Mouse (Mus musculus) CH12.LX (cell line): Measurements from ENCODE around the gene Szrd1. TPM values are rescaled to one million over a fixed set of nuclear protein-coding genes. Genes with fewer than 3 reads are reported as not detected.
A peak's percentile ranks its signal among the peaks of the same experiment; 100 is the strongest.

Experiments used
- DNase-seq: peaks from one replicate; pipeline ENCODE4 v3.0.0-alpha.2; 2013; ENCODE audit errors: extremely low read depth
- H3K27ac ChIP-seq: 2 replicates; pipeline ENCODE4 v1.5.1; 2012; ENCODE audit warnings: low read depth, mild to moderate bottlenecking, control low read depth, moderate library complexity; ENCODE audit not compliant: insufficient read depth
- H3K27me3 ChIP-seq: replicated peaks from 2 replicates; pipeline ENCODE3; 2012; ENCODE audit warnings: inconsistent platforms
- H3K36me3 ChIP-seq, 2 experiments: replicated peaks in 1 of 2; 2 replicates each; pipeline versions ENCODE3 to v1.6.1; 2012; ENCODE audit warnings: inconsistent platforms in 1 of 2, low read length in 1 of 2, mild to moderate bottlenecking in 1 of 2, mixed read lengths in 1 of 2, moderate library complexity in 1 of 2; ENCODE audit not compliant: control insufficient read depth in 1 of 2, insufficient read depth in 1 of 2
- H3K4me1 ChIP-seq, 2 experiments: 2 replicates each; pipeline ENCODE4 v1.6.1; 2012; ENCODE audit warnings: inconsistent platforms in 1 of 2, moderate library complexity in 1 of 2; ENCODE audit not compliant: insufficient read depth in 2 of 2, control insufficient read depth in 1 of 2
- H3K4me2 ChIP-seq: 2 replicates; pipeline ENCODE4 v1.6.1; 2012; ENCODE audit warnings: low read depth, mild to moderate bottlenecking, control low read depth; ENCODE audit not compliant: poor library complexity, insufficient read depth, severe bottlenecking
- H3K4me3 ChIP-seq, 3 experiments: fragments of 150-350 bp in 1 of 3; sonication (generic) in 1 of 3; replicated peaks in 1 of 3; 2 replicates each; pipeline versions ENCODE3 to v1.5.1; 2011 to 2012; ENCODE audit warnings: low read depth in 2 of 3, low read length in 2 of 3, mild to moderate bottlenecking in 2 of 3, moderate library complexity in 2 of 3, control low read depth in 1 of 3, improper control_type of control experiment in 1 of 3, inconsistent platforms in 1 of 3, mixed read lengths in 1 of 3; ENCODE audit not compliant: poor library complexity in 1 of 3
- H3K79me2 ChIP-seq: replicated peaks from 2 replicates; pipeline ENCODE4 v1.6.1; 2012; ENCODE audit warnings: mild to moderate bottlenecking, moderate library complexity; ENCODE audit not compliant: control insufficient read depth, poor library complexity, insufficient read depth, severe bottlenecking; ENCODE audit errors: extremely low read depth
- H3K9ac ChIP-seq: 2 replicates; pipeline ENCODE4 v1.6.1; 2012; ENCODE audit warnings: low read depth, mild to moderate bottlenecking, control low read depth, moderate library complexity; ENCODE audit not compliant: insufficient read depth
- H3K9me3 ChIP-seq: replicated peaks from 2 replicates; pipeline ENCODE3; 2012; ENCODE audit warnings: low read length, inconsistent platforms, mixed read lengths
- CHD1 ChIP-seq: IDR thresholded peaks from 2 replicates; pipeline ENCODE4 v1.6.1; 2012; ENCODE audit warnings: low read depth, low read length, improper control_type of control experiment, inconsistent platforms
- CHD2 ChIP-seq: IDR thresholded peaks from 2 replicates; pipeline ENCODE4 v1.6.1; 2011; ENCODE audit warnings: low read length, improper control_type of control experiment
- CTCF ChIP-seq, 2 experiments: IDR thresholded peaks in 1 of 2; conservative IDR thresholded peaks in 1 of 2; 2 replicates each; pipeline ENCODE4 v1.5.1; 2011 to 2012; ENCODE audit warnings: low read depth in 2 of 2, low read length in 2 of 2, improper control_type of control experiment in 1 of 2, inconsistent platforms in 1 of 2, mild to moderate bottlenecking in 1 of 2, moderate library complexity in 1 of 2
- E2F4 ChIP-seq: IDR thresholded peaks from 2 replicates; pipeline ENCODE4 v1.6.1; 2011; ENCODE audit warnings: low read depth, low read length, improper control_type of control experiment; ENCODE audit not compliant: insufficient replicate concordance
- ETS1 ChIP-seq: conservative IDR thresholded peaks from 2 replicates; pipeline ENCODE4 v1.6.1; 2012; ENCODE audit warnings: low read depth, mild to moderate bottlenecking, inconsistent platforms, low read length, improper control_type of control experiment, moderate library complexity
- HCFC1 ChIP-seq: IDR thresholded peaks from 2 replicates; pipeline ENCODE4 v1.6.1; 2012; ENCODE audit warnings: low read depth, mild to moderate bottlenecking, inconsistent platforms, low read length, improper control_type of control experiment
- JUN ChIP-seq: IDR thresholded peaks from 2 replicates; pipeline ENCODE4 v1.6.1; 2011; ENCODE audit warnings: low read depth, mild to moderate bottlenecking, low read length, improper control_type of control experiment, moderate library complexity; ENCODE audit not compliant: insufficient read depth
- KAT2A ChIP-seq: IDR thresholded peaks from 2 replicates; pipeline ENCODE4 v1.6.1; 2012; ENCODE audit warnings: low read length, improper control_type of control experiment, inconsistent platforms; ENCODE audit not compliant: insufficient replicate concordance
- MAFK ChIP-seq: IDR thresholded peaks from 2 replicates; pipeline ENCODE4 v1.6.1; 2011; ENCODE audit warnings: low read length, improper control_type of control experiment; ENCODE audit not compliant: insufficient replicate concordance
- MAZ ChIP-seq: IDR thresholded peaks from 2 replicates; pipeline ENCODE4 v1.6.1; 2012; ENCODE audit warnings: low read depth, mild to moderate bottlenecking, inconsistent platforms, low read length, improper control_type of control experiment, moderate library complexity
- MEF2A ChIP-seq: IDR thresholded peaks from 2 replicates; pipeline ENCODE4 v1.6.1; 2014; ENCODE audit warnings: low read depth, mild to moderate bottlenecking, inconsistent platforms, low read length, improper control_type of control experiment, borderline replicate concordance
- MXI1 ChIP-seq: IDR thresholded peaks from 2 replicates; pipeline ENCODE4 v1.6.1; 2011; ENCODE audit warnings: mild to moderate bottlenecking, low read depth, low read length, improper control_type of control experiment
- MYC ChIP-seq: IDR thresholded peaks from 2 replicates; pipeline ENCODE4 v1.6.1; 2011; ENCODE audit warnings: low read depth, mild to moderate bottlenecking, improper control_type of control experiment, low read length
- NELFE ChIP-seq: IDR thresholded peaks from 2 replicates; pipeline ENCODE4 v1.6.1; 2011; ENCODE audit warnings: low read depth, low read length, improper control_type of control experiment
- NRF1 ChIP-seq: IDR thresholded peaks from 2 replicates; pipeline ENCODE4 v1.6.1; 2014; ENCODE audit warnings: low read depth, mild to moderate bottlenecking, inconsistent platforms, low read length, improper control_type of control experiment, moderate library complexity
- PAX5 ChIP-seq: IDR thresholded peaks from 2 replicates; pipeline ENCODE4 v1.6.1; 2012; ENCODE audit warnings: low read length, inconsistent platforms, mixed read lengths
- POLR2A ChIP-seq: IDR thresholded peaks from 2 replicates; pipeline ENCODE4 v1.6.1; 2011; ENCODE audit warnings: low read depth, mild to moderate bottlenecking, improper control_type of control experiment, low read length
- RAD21 ChIP-seq: IDR thresholded peaks from 2 replicates; pipeline ENCODE4 v1.6.1; 2011; ENCODE audit warnings: low read depth, mild to moderate bottlenecking, low read length, improper control_type of control experiment, moderate library complexity
- RCOR1 ChIP-seq: conservative IDR thresholded peaks from 2 replicates; pipeline ENCODE4 v1.6.1; 2012; ENCODE audit warnings: low read depth, mild to moderate bottlenecking, inconsistent platforms, low read length, improper control_type of control experiment
- SMC3 ChIP-seq: IDR thresholded peaks from 2 replicates; pipeline ENCODE4 v1.6.1; 2011; ENCODE audit warnings: low read depth, low read length, improper control_type of control experiment
- UBTF ChIP-seq: IDR thresholded peaks from 2 replicates; pipeline ENCODE4 v1.6.1; 2012; ENCODE audit warnings: low read depth, mild to moderate bottlenecking, inconsistent platforms, low read length, improper control_type of control experiment, moderate library complexity
- USF1 ChIP-seq: IDR thresholded peaks from 2 replicates; pipeline ENCODE4 v1.6.1; 2014; ENCODE audit warnings: low read depth, mild to moderate bottlenecking, inconsistent platforms, low read length, improper control_type of control experiment
- ZC3H11A ChIP-seq: IDR thresholded peaks from 2 replicates; pipeline ENCODE4 v1.6.1; 2012; ENCODE audit warnings: low read depth, mild to moderate bottlenecking, inconsistent platforms, low read length, improper control_type of control experiment
- ZKSCAN1 ChIP-seq: IDR thresholded peaks from 2 replicates; pipeline ENCODE4 v1.6.1; 2012; ENCODE audit warnings: low read depth, inconsistent platforms, low read length, improper control_type of control experiment, borderline replicate concordance
- ZMIZ1 ChIP-seq: IDR thresholded peaks from 2 replicates; pipeline ENCODE4 v1.6.1; 2012; ENCODE audit warnings: low read depth, mild to moderate bottlenecking, inconsistent platforms, low read length, improper control_type of control experiment
- dilution Hi-C: fragments of 300-500 bp; cut with MboI; formaldehyde crosslinking; loops from 2 replicates; pipeline ENCODE4 v1.14.3; 2020; ENCODE audit warnings: low sequenced_read_pairs; ENCODE audit not compliant: extremely low pct_unique_long_range_greater_than_20kb, extremely low pct_ligation_motif_present
- in situ Hi-C: fragments of 300-500 bp; cut with MboI; formaldehyde crosslinking; loops from 3 replicates; pipeline ENCODE4 v1.14.3; 2019; ENCODE audit warnings: low sequenced_read_pairs, low pct_ligation_motif_present, low pct_unique_long_range_greater_than_20kb, mixed read lengths
- polyA plus RNA-seq: library from polyadenylated mRNA; unstranded; fragments of >175 nt; gene quantifications from 2 replicates; pipeline ENCODE4 v1.2.1, GENCODE M21; 2012; ENCODE audit warnings: low read depth; ENCODE audit not compliant: insufficient read length
- total RNA-seq, 2 experiments: library from RNA; depleted of rRNA; stranded (reverse); fragments of 300-350 nt in 1 of 2; fragments of >200 nt in 1 of 2; gene quantifications; 2 replicates each; pipeline ENCODE4 v1.2.3; 2012 to 2014

Szrd1 gene
- total and polyA plus RNA-seq, 3 experiments, result 80.9 to 143 (median 82.5) TPM

GRCm38 (mm10) chr4:141106526-141107183 is 32.9 kb downstream of the Szrd1 start:
- dilution Hi-C loops, result no loop called here
- in situ Hi-C loops, result no loop called here
- H3K9ac ChIP-seq, result no peak overlapping the region
- H3K4me1 ChIP-seq, result no peaks in the 10 kb centered on the region
- no peaks in the 10 kb centered on the region for H3K27me3 ChIP-seq
- no peak overlapping the region for H3K27ac ChIP-seq
- H3K4me2 ChIP-seq, result no peak overlapping the region
- no peaks in the 10 kb centered on the region for H3K79me2 ChIP-seq
- no peak for TF ChIP-seq RAD21
- no peak for TF ChIP-seq RCOR1
- no peak for TF ChIP-seq ZMIZ1
- TF ChIP-seq ETS1, result no peak
- no peak for TF ChIP-seq PAX5
- no peak for TF ChIP-seq JUN
- no peak for TF ChIP-seq CTCF (conservative IDR thresholded peaks at IDR 0.05 in 1 of 2, IDR thresholded peaks at IDR 0.05 in 1 of 2; ENCODE audit: low read depth in 2 of 2, low read length in 2 of 2)
- TF ChIP-seq USF1, result no peak
- TF ChIP-seq MYC, result no peak
- TF ChIP-seq SMC3, result no peak
- TF ChIP-seq NRF1, result peak; percentile 67
- TF ChIP-seq POLR2A, result no peak
- TF ChIP-seq HCFC1, result no peak
- no peak for TF ChIP-seq CHD1
- TF ChIP-seq MAFK, result peak; percentile 92
- no peak for TF ChIP-seq CHD2
- no peak overlapping the region for H3K4me3 ChIP-seq
- DNase-seq, result no peak
- H3K9me3 ChIP-seq, result peaks cover 14% of the 10 kb centered on the region
- H3K36me3 ChIP-seq, result peaks cover 13 to 36% of the 10 kb centered on the region in 2 experiments

GRCm38 (mm10) chr4:141101855-141102254 is 37.7 kb downstream of the Szrd1 start:
- Histone ChIP-seq H3K9ac (no peak overlapping the region), H3K9me3 (no peaks in the 10 kb centered on the region), H3K36me3 (peaks cover 0 to 2% of the 10 kb centered on the region in 2 experiments), H3K4me3 (no peak overlapping the region), H3K27ac (no peak overlapping the region), H3K4me2 (no peak overlapping the region), H3K27me3 (no peaks in the 10 kb centered on the region), H3K79me2 (no peaks in the 10 kb centered on the region), H3K4me1 (no peaks in the 10 kb centered on the region)
- in situ Hi-C loops, result no loop called here
- no peak for TF ChIP-seq ZMIZ1
- TF ChIP-seq NRF1, result no peak
- TF ChIP-seq MEF2A, result no peak
- TF ChIP-seq MXI1, result no peak
- TF ChIP-seq KAT2A, result no peak
- no peak for TF ChIP-seq ZC3H11A
- TF ChIP-seq UBTF, result no peak
- TF ChIP-seq CTCF (conservative IDR thresholded peaks at IDR 0.05 in 1 of 2, IDR thresholded peaks at IDR 0.05 in 1 of 2; ENCODE audit: low read depth in 2 of 2, low read length in 2 of 2), result peak; percentile 66 to 87
- no peak for TF ChIP-seq RCOR1
- no peak for TF ChIP-seq MYC
- no peak for TF ChIP-seq MAZ
- peak; percentile 37 for TF ChIP-seq RAD21
- TF ChIP-seq SMC3, result peak; percentile 45
- no peak for TF ChIP-seq ZKSCAN1
- TF ChIP-seq NELFE, result no peak
- TF ChIP-seq E2F4, result no peak
- peak; percentile 49 for DNase-seq
- dilution Hi-C loops, result no loop called here
